Mouse (Mus musculus) G1E (cell line): ENCODE data around the gene Tpr.

Experiments
- CTCF ChIP-seq: IDR thresholded peaks from 2 replicates; pipeline ENCODE4 v1.5.1; 2012; ENCODE audit warnings: low read depth, low read length, inconsistent platforms, mixed read lengths
- GATA1 ChIP-seq: IDR thresholded peaks from 2 replicates; pipeline ENCODE4 v1.6.1; 2012; ENCODE audit warnings: borderline replicate concordance, low read length, inconsistent platforms, mixed read lengths
- TAL1 ChIP-seq: conservative IDR thresholded peaks from 2 replicates; pipeline ENCODE4 v1.6.1; 2012; ENCODE audit warnings: low read depth, low read length, inconsistent platforms, mixed read lengths

DNA sequence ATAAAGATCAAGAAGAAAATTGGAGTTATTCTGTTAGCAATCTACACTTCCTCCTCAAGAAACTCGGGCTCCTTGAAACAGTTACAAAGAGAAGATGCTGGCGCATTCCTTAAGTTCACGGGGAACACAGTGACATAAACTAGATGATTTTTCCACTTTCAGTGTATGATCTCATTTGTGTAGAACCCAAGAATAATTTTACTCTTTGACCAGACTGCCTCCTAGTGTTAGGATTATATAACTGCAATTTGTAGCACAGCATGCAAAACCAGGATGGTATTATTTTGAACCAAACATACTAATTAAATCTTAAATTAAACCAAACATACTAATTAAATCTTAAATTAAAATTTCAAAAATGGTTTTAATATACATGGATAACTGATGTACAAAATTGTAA lies 19.7 kb upstream of the Tpr start:
- TF ChIP-seq TAL1 (no peak), CTCF (no peak), GATA1 (no peak)
